Mouse (Mus musculus) ES-E14 (cell line): ENCODE results near the gene Abl1.

ENCODE experiments used
- CHD2 ChIP-seq: IDR thresholded peaks from 2 replicates; pipeline ENCODE4 v1.6.1; 2014; ENCODE audit warnings: mild to moderate bottlenecking, low read depth, low read length, inconsistent platforms
- ZC3H11A ChIP-seq: IDR thresholded peaks from 2 replicates; pipeline ENCODE4 v1.6.1; 2012; ENCODE audit warnings: low read depth, mild to moderate bottlenecking, inconsistent platforms, low read length, borderline replicate concordance

GRCm38 (mm10) chr2:31727576-31728277 lies 39.6 kb downstream of the Abl1 start:
- TF ChIP-seq CHD2 (no peak), ZC3H11A (no peak)
